Mouse (Mus musculus) forebrain, embryonic 16.5 days (tissue): ENCODE results near the gene Fuz. TPM values are rescaled to one million over a fixed set of nuclear protein-coding genes. Genes with fewer than 3 reads are reported as not detected.

ENCODE experiments used
- ATAC-seq: fragments of 200-750 bp; cut with Nextera tagmentation; 2 replicates; pipeline ENCODE4 v1.8.0; 2017; ENCODE audit warnings: mild to moderate bottlenecking, moderate library complexity
- H3K27ac ChIP-seq: fragments of 300-500 bp; sonication (generic); 2 replicates; pipeline ENCODE4 v1.5.1; 2014; ENCODE audit warnings: low read length, control low read depth
- H3K27me3 ChIP-seq: fragments of 300-500 bp; sonication (generic); replicated peaks from 2 replicates; pipeline ENCODE4 v1.6.1; 2014; ENCODE audit warnings: low read length; ENCODE audit not compliant: control insufficient read depth, insufficient read depth
- H3K36me3 ChIP-seq: fragments of 300-500 bp; sonication (generic); 2 replicates; pipeline ENCODE4 v1.6.1; 2014; ENCODE audit not compliant: control insufficient read depth, insufficient read depth
- H3K4me1 ChIP-seq: fragments of 300-500 bp; sonication (generic); replicated peaks from 2 replicates; pipeline ENCODE4 v1.6.1; 2014; ENCODE audit warnings: low read length; ENCODE audit not compliant: control insufficient read depth, insufficient read depth
- H3K4me2 ChIP-seq: fragments of 300-500 bp; sonication (generic); 2 replicates; pipeline ENCODE4 v1.6.1; 2014; ENCODE audit warnings: mild to moderate bottlenecking, low read length, control low read depth
- H3K4me3 ChIP-seq: fragments of 300-500 bp; sonication (generic); replicated peaks from 2 replicates; pipeline ENCODE4 v1.5.1; 2014; ENCODE audit warnings: mild to moderate bottlenecking, low read length, control low read depth
- H3K9ac ChIP-seq: fragments of 300-500 bp; sonication (generic); replicated peaks from 2 replicates; pipeline ENCODE4 v1.6.1; 2014; ENCODE audit warnings: low read depth, low read length, control low read depth
- H3K9me3 ChIP-seq: fragments of 300-500 bp; sonication (generic); 2 replicates; pipeline ENCODE4 v1.6.1; 2016; ENCODE audit warnings: low read length; ENCODE audit not compliant: control insufficient read depth
- WGBS: fragments of 180-500 bp; shearing (Covaris S2); extraction: QIAGEN DNeasy Blood & Tissue Kit; methylation state at CpG from one replicate; pipeline ENCODE4 v1.1.7; 2014; 5-methylcytosine and 5-hydroxymethylcytosine counted together
- polyA plus RNA-seq: library from polyadenylated mRNA; unstranded; fragments of >200 nt; fragmentation: Nextera tagmentation; extraction: Ambion mirVana; gene quantifications from 2 replicates; pipeline ENCODE4 v1.2.1, GENCODE M21; 2015

Gene Fuz
- polyA plus RNA-seq, 1 experiment from 2014 or later, result 21.2 TPM

DNA sequence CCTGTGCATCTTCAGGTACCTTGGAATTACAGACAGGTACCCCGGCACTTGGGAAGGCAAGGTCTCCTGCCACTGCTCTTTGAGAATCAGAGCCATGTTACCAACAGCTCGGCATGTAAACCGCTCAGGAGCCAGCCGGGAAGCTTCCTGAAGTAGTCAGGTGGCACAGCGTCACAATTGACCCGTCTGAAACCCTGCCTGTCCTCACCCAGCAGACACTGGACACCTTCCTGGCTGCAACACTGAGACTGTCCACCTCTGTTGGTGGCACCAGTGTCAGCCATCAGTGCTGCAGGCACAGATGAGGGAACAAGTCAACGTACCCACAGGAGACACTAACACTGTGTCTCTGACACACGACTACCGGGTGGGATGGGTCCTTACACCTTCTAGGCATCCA is 19.4 kb downstream of the Fuz start:
- H3K4me3 ChIP-seq, result no peak overlapping the region

DNA sequence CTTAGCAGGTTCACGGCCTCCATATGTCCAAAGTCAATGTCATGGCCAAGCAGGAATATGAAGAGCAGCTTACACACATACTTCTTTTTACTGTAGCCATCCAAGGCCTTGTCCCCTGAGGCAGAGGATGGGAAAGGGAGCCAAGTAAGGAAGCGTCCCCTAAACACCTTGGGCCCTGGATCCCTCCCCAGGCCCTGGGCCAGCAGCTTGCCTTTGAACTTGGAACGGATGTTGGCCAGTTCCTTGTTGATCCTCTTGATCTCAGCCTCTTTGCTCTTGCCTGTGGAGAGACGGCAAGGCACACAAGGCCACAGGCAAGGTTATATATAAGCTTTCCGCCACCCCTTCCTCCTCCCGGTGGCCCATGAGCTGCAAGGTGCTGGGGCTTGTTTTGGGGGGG is 20.3 kb downstream of the Fuz start:
- H3K9me3 ChIP-seq, result no peaks in the 10 kb centered on the region
- peaks cover 10% of the 10 kb centered on the region for H3K36me3 ChIP-seq
- no peak overlapping the region for H3K9ac ChIP-seq
- no peak overlapping the region for H3K4me3 ChIP-seq
- no peak overlapping the region for H3K4me2 ChIP-seq
- H3K4me1 ChIP-seq, result no peaks in the 10 kb centered on the region
- H3K27me3 ChIP-seq, result no peaks in the 10 kb centered on the region
- no peak overlapping the region for H3K27ac ChIP-seq
- 85% methylated on average over 6 of the region's 6 CpGs for WGBS
- ATAC-seq, result no peak

More for the DNA sequence above, 19.4 kb downstream of the Fuz start:
- no peak overlapping the region for H3K27ac ChIP-seq
- H3K4me1 ChIP-seq, result no peaks in the 10 kb centered on the region
- no peaks in the 10 kb centered on the region for H3K9me3 ChIP-seq
- H3K27me3 ChIP-seq, result no peaks in the 10 kb centered on the region
- no peak for ATAC-seq
- no peak overlapping the region for H3K4me2 ChIP-seq
- no peak overlapping the region for H3K9ac ChIP-seq
- peaks cover 10% of the 10 kb centered on the region for H3K36me3 ChIP-seq
- WGBS, result 94% methylated on average over 9 of the region's 9 CpGs

DNA sequence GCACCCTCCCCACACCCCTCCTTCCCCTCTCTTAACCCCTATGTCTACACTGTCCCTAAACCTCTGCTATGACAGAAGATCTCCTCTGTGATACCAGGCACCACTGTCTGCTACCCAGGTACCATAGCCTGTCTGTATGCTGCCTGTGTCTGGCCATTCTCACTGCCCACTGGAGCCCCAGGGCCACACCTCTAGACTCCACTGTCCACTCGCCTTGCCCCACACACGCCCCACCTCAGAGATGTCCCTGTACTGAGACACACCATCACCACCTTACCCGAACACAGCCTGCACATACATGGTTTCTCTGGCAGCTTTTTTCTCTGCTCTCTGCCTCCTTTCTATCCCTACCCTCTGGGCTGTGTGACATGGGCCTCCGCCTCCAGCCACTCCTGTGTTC is 21.0 kb downstream of the Fuz start:
- H3K9me3 ChIP-seq, result no peaks in the 10 kb centered on the region
- 95% methylated on average over 4 of the region's 4 CpGs for WGBS
- no peak overlapping the region for H3K9ac ChIP-seq
- H3K36me3 ChIP-seq, result peaks cover 10% of the 10 kb centered on the region
- no peak overlapping the region for H3K4me2 ChIP-seq
- no peak overlapping the region for H3K27ac ChIP-seq
- ATAC-seq, result no peak
- H3K4me3 ChIP-seq, result no peak overlapping the region
- H3K27me3 ChIP-seq, result no peaks in the 10 kb centered on the region
- H3K4me1 ChIP-seq, result no peaks in the 10 kb centered on the region

DNA sequence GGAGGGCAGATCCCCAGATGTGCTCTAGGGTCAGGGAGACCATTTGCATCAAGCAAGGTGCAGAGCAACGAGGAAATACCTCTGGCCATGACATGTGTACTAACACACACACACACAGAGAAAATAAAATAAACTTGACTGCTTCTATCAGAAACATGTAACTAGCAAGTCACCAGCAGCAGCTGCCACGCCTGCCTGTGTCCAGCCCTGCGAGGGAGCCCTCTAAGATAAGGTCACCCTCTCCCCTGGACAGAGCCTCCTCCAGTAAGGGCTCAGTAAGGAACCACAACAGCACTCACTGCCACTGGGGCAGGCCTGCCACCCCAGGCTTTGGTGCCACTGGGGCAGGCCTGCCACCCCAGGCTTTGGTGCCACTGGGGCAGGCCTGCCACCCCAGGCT is 22.3 kb downstream of the Fuz start:
- WGBS, result 82% methylated on average over 3 of the region's 3 CpGs
- H3K27ac ChIP-seq, result no peak overlapping the region
- H3K36me3 ChIP-seq, result peaks cover 6% of the 10 kb centered on the region; the same call in 1 of the 2 replicates
- H3K4me2 ChIP-seq, result no peak overlapping the region
- no peaks in the 10 kb centered on the region for H3K4me1 ChIP-seq
- no peaks in the 10 kb centered on the region for H3K9me3 ChIP-seq
- no peak overlapping the region for H3K4me3 ChIP-seq
- H3K27me3 ChIP-seq, result no peaks in the 10 kb centered on the region
- no peak for ATAC-seq
- no peak overlapping the region for H3K9ac ChIP-seq

DNA sequence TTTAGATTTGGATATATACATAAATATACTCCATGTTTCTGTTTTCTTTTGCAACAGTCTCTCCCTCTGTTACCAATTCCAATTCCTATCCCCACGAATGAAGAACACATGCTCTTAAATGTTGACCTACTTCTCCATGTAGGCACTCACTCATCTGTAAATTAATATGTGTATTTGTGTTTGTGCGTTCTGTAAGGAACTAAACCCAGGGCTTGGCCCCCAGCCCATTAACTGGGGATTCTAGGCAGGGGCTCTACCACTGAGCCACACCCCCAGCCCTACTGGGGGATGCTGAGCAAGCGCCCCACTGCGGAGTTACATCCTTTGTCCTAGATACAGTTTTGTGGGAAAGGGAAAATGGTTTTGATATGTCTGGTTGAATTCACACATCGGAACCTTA is 23.2 kb downstream of the Fuz start:
- H3K9ac ChIP-seq, result no peak overlapping the region
- no peak overlapping the region for H3K4me2 ChIP-seq
- no peaks in the 10 kb centered on the region for H3K27me3 ChIP-seq
- H3K27ac ChIP-seq, result no peak overlapping the region
- no peak overlapping the region for H3K4me3 ChIP-seq
- no peaks in the 10 kb centered on the region for H3K9me3 ChIP-seq
- peaks cover 9% of the 10 kb centered on the region for H3K36me3 ChIP-seq
- ATAC-seq, result no peak
- no peaks in the 10 kb centered on the region for H3K4me1 ChIP-seq
- WGBS, result 66% methylated on average over 5 of the region's 5 CpGs

DNA sequence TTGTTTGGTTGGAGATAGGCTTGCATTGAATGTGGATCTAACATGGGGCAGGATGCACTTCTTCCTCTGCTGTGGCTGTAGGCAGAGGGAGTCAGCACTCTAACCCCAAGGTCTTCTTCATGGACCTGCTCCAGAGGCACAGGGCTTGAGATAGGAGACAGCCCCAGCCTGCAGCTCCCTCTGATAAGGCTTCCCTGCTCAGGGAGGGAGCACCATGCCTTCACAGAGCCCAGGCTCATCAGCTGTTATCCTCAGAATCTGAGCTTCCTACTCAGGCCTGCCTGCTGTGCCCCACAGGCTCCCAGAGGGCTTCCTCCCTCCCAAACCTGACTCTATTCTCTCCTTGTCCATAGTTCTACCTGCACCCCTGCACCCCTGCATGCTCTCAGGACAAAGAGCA is 26.7 kb downstream of the Fuz start:
- H3K36me3 ChIP-seq, result peaks cover 8% of the 10 kb centered on the region; the same call in 1 of the 2 replicates
- no peaks in the 10 kb centered on the region for H3K27me3 ChIP-seq
- H3K4me1 ChIP-seq, result peaks cover 2% of the 10 kb centered on the region

DNA sequence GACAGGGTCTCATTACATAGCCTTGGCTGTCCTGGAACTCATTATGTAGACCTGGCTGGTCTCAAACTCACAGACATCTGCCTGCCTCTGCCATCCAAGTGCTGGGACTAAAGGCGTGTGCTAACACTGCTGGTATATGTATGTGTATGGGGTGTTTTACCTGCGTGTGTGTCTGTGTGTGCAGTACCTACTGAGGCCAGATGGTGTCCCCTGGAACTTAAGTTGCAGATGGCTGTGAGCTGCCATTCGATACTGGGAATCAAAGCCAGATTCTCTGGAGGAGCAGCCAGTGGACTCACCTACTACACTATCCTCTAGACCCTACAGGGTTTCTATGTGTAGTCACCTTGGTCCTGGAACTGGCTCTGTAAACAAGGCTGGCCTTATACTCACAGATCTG is 29.6 kb downstream of the Fuz start:
- Histone ChIP-seq H3K4me1 (peaks cover 18% of the 10 kb centered on the region), H3K4me2 (no peak overlapping the region), H3K36me3 (peaks cover 8% of the 10 kb centered on the region; the same call in 1 of the 2 replicates), H3K9ac (no peak overlapping the region), H3K27ac (no peak overlapping the region), H3K27me3 (no peaks in the 10 kb centered on the region), H3K9me3 (no peaks in the 10 kb centered on the region), H3K4me3 (no peak overlapping the region)
- 71% methylated on average over 3 of the region's 3 CpGs for WGBS
- no peak for ATAC-seq

More for the DNA sequence above, 26.7 kb downstream of the Fuz start:
- no peak for ATAC-seq
- Histone ChIP-seq H3K4me2 (no peak overlapping the region), H3K9me3 (no peaks in the 10 kb centered on the region), H3K9ac (no peak overlapping the region), H3K4me3 (no peak overlapping the region), H3K27ac (no peak overlapping the region)

DNA sequence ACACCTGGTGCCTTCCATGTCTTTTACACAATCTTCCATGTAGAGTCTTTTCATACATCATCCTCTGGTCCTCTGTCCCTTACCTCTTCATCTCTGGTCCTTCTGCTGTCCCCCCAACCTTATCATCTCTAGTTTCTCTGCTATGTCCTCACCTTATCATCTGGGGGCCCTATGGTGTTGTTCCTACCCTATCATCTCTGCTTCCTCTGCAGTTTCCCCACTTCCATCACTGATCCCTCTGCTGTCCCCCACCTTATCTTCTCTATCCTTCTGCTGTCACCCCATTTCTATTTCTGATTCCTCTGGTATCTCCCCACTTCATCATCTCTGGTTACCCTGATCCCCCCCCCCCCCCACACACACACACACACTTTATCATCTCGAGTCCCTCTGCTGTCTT is 32.7 kb downstream of the Fuz start:
- H3K36me3 ChIP-seq, result peaks cover 6% of the 10 kb centered on the region; the same call in 1 of the 2 replicates
- peak overlapping the region; percentile 86 for H3K9ac ChIP-seq
- peaks cover 19% of the 10 kb centered on the region for H3K4me1 ChIP-seq
- no peak overlapping the region for H3K27ac ChIP-seq
- WGBS, result 0% methylated on average over 1 of the region's 1 CpGs
- no peaks in the 10 kb centered on the region for H3K9me3 ChIP-seq
- H3K27me3 ChIP-seq, result no peaks in the 10 kb centered on the region
- peak overlapping the region; percentile 73 for H3K4me3 ChIP-seq
- H3K4me2 ChIP-seq, result peak overlapping the region; percentile 75
- ATAC-seq, result no peak

DNA sequence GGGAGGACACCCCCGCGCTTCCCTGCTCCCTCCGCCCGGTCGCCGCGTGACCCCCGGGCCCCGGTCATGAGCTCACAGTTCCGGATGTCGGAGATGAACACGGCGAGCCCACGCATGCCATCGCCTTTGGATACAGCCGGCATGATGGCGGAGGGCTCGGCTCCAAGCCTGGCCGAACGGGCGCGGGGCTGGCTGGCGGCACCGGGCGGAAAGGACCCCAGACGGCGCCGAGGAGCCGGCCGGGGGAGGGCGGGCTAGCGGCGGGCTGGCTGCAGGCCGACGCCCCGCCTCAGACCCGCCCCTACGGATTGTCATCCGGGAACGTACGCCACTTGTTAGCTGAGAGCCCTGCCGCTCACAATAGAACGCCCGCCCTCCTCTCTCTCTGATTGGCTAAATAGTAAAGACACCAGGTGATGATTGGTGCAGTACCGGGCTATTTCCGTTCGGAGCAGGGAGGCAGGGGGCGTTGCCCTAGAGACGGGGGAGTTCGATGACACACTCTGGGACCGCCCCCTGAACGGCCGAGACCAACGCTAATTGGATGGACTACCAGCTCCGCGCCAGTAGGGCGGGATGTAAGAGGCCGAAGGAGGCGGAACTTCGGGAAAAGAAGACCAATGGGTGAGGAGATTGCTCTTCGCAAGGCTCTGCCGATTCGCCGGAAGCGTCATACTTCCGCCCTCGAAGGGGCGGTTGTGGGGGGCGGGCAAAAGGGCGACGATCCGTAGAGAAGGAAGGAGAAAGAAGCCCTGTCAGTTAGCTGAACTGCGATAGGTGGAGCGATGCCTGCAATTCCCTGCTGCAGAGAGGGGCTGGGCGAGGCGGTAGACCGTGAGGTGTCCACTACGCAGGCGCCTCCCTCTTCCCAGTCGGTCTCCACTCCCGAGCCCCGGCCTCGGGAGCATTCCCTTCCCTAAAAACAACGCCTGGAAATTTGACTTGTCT is 33.6 kb downstream of the Fuz start, which contains the start of gene Ap2a1:
Gene Ap2a1, minus strand, starts transcription at position 293 of the 948 bp plus-strand sequence.
- Histone ChIP-seq H3K27ac (peak within 1 kb of the TSS; percentile 98), H3K36me3 (0 out of 2 replicates have a peak, but pooled peaks cover 3% of the 10 kb centered on the region), H3K4me2 (peak within 1 kb of the TSS; percentile 75), H3K9me3 (no peaks in the 10 kb centered on the region), H3K27me3 (no peaks in the 10 kb centered on the region), H3K9ac (peak within 1 kb of the TSS; percentile 86), H3K4me3 (peak within 1 kb of the TSS; percentile 73), H3K4me1 (peaks cover 19% of the 10 kb centered on the region)
- WGBS, result under 1% methylated on average over 83 of the region's 84 CpGs
- ATAC-seq, result peak; percentile 98
